Mouse (Mus musculus): ENCODE measurements around the gene Susd5. TPM values are rescaled to one million over a fixed set of nuclear protein-coding genes. Genes with fewer than 3 reads are reported as not detected.

The Susd5 gene
- polyA plus RNA-seq, 1 experiment: 1.8 TPM

- Histone ChIP-seq H3K4me1 (ENCODE audit: control insufficient read depth, insufficient read depth, low read length) (no peaks in the 10 kb centered on the region), H3K4me3 (replicated peaks; ENCODE audit: insufficient read depth, low read depth, low read length) (no peak within 1 kb of the TSS), H3K27ac (ENCODE audit: insufficient read depth, low read length) (no peak within 1 kb of the TSS), H3K27me3 (ENCODE audit: control insufficient read depth, insufficient read depth, low read length) (no peaks in the 10 kb centered on the region)
- WGBS: 76% methylated on average over 10 of the region's 10 CpGs
- DNase-seq: no peak
- TF ChIP-seq POLR2A (IDR thresholded peaks at IDR 0.05; ENCODE audit: borderline replicate concordance, insufficient read depth, low read length) (no peak), CTCF (IDR thresholded peaks at IDR 0.05; ENCODE audit: borderline replicate concordance, insufficient read depth, low read depth, low read length) (no peak)
Observed at GRCm38 (mm10) chr9:114046028-114046427, 10.9 kb upstream of the Susd5 start, which contains the start of gene Fbxl2. TSS of gene Fbxl2 (minus strand) at chr9:114046191.

DNA sequence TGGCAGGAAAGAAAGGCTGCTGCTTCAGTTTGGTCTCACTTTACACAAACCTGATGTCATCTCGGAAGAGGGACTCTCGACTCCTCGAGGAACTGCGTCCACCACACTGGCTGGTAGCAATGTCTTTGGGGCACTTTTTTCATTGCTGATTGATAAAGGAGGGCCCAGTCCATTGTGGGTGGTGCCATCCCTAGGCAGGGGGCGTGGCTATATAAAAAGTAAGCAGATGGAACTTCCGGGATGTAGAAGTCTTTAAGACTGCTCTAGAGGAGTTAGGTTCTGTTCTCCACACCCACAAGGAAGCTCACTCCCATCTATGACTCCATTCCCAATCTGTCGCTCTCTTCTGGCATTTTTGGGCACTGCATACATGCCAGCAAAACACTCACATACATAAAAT, 10.3 kb upstream of the Susd5 start:
- H3K4me3 ChIP-seq (replicated peaks; ENCODE audit: insufficient read depth, low read depth, low read length): no peak overlapping the region
- WGBS: 86% methylated on average over 7 of the region's 7 CpGs
- H3K27me3 ChIP-seq (ENCODE audit: control insufficient read depth, insufficient read depth, low read length): no peaks in the 10 kb centered on the region
- no peak overlapping the region for H3K27ac ChIP-seq (ENCODE audit: insufficient read depth, low read length)
- H3K4me1 ChIP-seq (ENCODE audit: control insufficient read depth, insufficient read depth, low read length): no peaks in the 10 kb centered on the region
- TF ChIP-seq POLR2A (IDR thresholded peaks at IDR 0.05; ENCODE audit: borderline replicate concordance, insufficient read depth, low read length) (no peak), CTCF (IDR thresholded peaks at IDR 0.05; ENCODE audit: borderline replicate concordance, insufficient read depth, low read depth, low read length) (no peak)
- DNase-seq: no peak

GRCm38 (mm10) chr9:114050106-114050505, 6.8 kb upstream of the Susd5 start:
- TF ChIP-seq POLR2A (IDR thresholded peaks at IDR 0.05; ENCODE audit: borderline replicate concordance, insufficient read depth, low read length): no peak
- no peak for TF ChIP-seq CTCF (IDR thresholded peaks at IDR 0.05; ENCODE audit: borderline replicate concordance, insufficient read depth, low read depth, low read length)
- Histone ChIP-seq H3K27me3 (ENCODE audit: control insufficient read depth, insufficient read depth, low read length) (no peaks in the 10 kb centered on the region), H3K4me3 (replicated peaks; ENCODE audit: insufficient read depth, low read depth, low read length) (no peak overlapping the region), H3K4me1 (ENCODE audit: control insufficient read depth, insufficient read depth, low read length) (no peaks in the 10 kb centered on the region), H3K27ac (ENCODE audit: insufficient read depth, low read length) (no peak overlapping the region)
- WGBS: 82% methylated on average over 7 of the region's 7 CpGs
- no peak for DNase-seq

- no peak for DNase-seq
- 86% methylated on average over 16 of the region's 16 CpGs for WGBS
- H3K4me1 ChIP-seq (ENCODE audit: control insufficient read depth, insufficient read depth, low read length): no peaks in the 10 kb centered on the region
- H3K27me3 ChIP-seq (ENCODE audit: control insufficient read depth, insufficient read depth, low read length): no peaks in the 10 kb centered on the region
- TF ChIP-seq POLR2A (IDR thresholded peaks at IDR 0.05; ENCODE audit: borderline replicate concordance, insufficient read depth, low read length) (no peak), CTCF (IDR thresholded peaks at IDR 0.05; ENCODE audit: borderline replicate concordance, insufficient read depth, low read depth, low read length) (no peak)
- H3K27ac ChIP-seq (ENCODE audit: insufficient read depth, low read length): no peak overlapping the region
- H3K4me3 ChIP-seq (replicated peaks; ENCODE audit: insufficient read depth, low read depth, low read length): no peak overlapping the region
Observed at GRCm38 (mm10) chr9:114050778-114051177, 6.2 kb upstream of the Susd5 start.

GRCm38 (mm10) chr9:114052031-114052430, 4.9 kb upstream of the Susd5 start:
- Histone ChIP-seq H3K4me1 (ENCODE audit: control insufficient read depth, insufficient read depth, low read length) (no peaks in the 10 kb centered on the region), H3K27ac (ENCODE audit: insufficient read depth, low read length) (no peak overlapping the region), H3K27me3 (ENCODE audit: control insufficient read depth, insufficient read depth, low read length) (no peaks in the 10 kb centered on the region; the same call in 1 of the 2 replicates), H3K4me3 (replicated peaks; ENCODE audit: insufficient read depth, low read depth, low read length) (no peak overlapping the region)
- 82% methylated on average over 4 of the region's 4 CpGs for WGBS
- DNase-seq: no peak
- TF ChIP-seq POLR2A (IDR thresholded peaks at IDR 0.05; ENCODE audit: borderline replicate concordance, insufficient read depth, low read length) (no peak), CTCF (IDR thresholded peaks at IDR 0.05; ENCODE audit: borderline replicate concordance, insufficient read depth, low read depth, low read length) (no peak)

GRCm38 (mm10) chr9:114052866-114053265, 4.1 kb upstream of the Susd5 start:
- peaks cover 3% of the 10 kb centered on the region; the same call in 1 of the 2 replicates for H3K27me3 ChIP-seq (ENCODE audit: control insufficient read depth, insufficient read depth, low read length)
- TF ChIP-seq CTCF (IDR thresholded peaks at IDR 0.05; ENCODE audit: borderline replicate concordance, insufficient read depth, low read depth, low read length): no peak
- no peak for TF ChIP-seq POLR2A (IDR thresholded peaks at IDR 0.05; ENCODE audit: borderline replicate concordance, insufficient read depth, low read length)
- no peak for DNase-seq
- H3K4me3 ChIP-seq (replicated peaks; ENCODE audit: insufficient read depth, low read depth, low read length): no peak overlapping the region
- H3K27ac ChIP-seq (ENCODE audit: insufficient read depth, low read length): no peak overlapping the region
- H3K4me1 ChIP-seq (ENCODE audit: control insufficient read depth, insufficient read depth, low read length): no peaks in the 10 kb centered on the region
- WGBS: 78% methylated on average over 6 of the region's 6 CpGs

- no peak for TF ChIP-seq POLR2A (IDR thresholded peaks at IDR 0.05; ENCODE audit: borderline replicate concordance, insufficient read depth, low read length)
- TF ChIP-seq CTCF (IDR thresholded peaks at IDR 0.05; ENCODE audit: borderline replicate concordance, insufficient read depth, low read depth, low read length): no peak
- Histone ChIP-seq H3K4me3 (replicated peaks; ENCODE audit: insufficient read depth, low read depth, low read length) (no peak overlapping the region), H3K27ac (ENCODE audit: insufficient read depth, low read length) (no peak overlapping the region), H3K4me1 (ENCODE audit: control insufficient read depth, insufficient read depth, low read length) (no peaks in the 10 kb centered on the region), H3K27me3 (ENCODE audit: control insufficient read depth, insufficient read depth, low read length) (no peaks in the 10 kb centered on the region)
- DNase-seq: no peak
- 53% methylated on average over 12 of the region's 12 CpGs for WGBS
Observed at GRCm38 (mm10) chr9:114068494-114069053, 11.6 kb downstream of the Susd5 start.

DNA sequence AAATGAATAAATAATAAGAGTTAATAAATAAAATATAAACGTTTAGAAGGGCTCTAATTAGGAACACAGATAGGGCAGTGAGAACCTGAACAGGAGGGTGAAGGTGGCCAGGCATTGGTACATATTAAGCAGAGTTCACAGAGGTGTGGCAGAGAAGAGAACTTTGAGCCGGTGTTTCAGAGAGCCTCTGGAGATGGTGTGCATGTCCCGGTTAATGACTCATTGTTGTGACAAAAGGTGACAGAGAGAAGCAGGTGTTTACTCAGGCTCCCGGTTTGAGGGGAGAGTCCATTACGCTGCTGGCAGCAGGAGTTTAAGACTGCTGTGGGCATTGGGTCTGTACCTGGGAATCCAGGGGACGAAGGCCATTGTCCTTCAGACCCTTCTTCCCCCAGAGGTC, 12.4 kb downstream of the Susd5 start:
- no peaks in the 10 kb centered on the region for H3K27me3 ChIP-seq (ENCODE audit: control insufficient read depth, insufficient read depth, low read length)
- 71% methylated on average over 6 of the region's 6 CpGs for WGBS
- H3K4me3 ChIP-seq (replicated peaks; ENCODE audit: insufficient read depth, low read depth, low read length): no peak overlapping the region
- H3K27ac ChIP-seq (ENCODE audit: insufficient read depth, low read length): no peak overlapping the region
- TF ChIP-seq CTCF (IDR thresholded peaks at IDR 0.05; ENCODE audit: borderline replicate concordance, insufficient read depth, low read depth, low read length): no peak
- TF ChIP-seq POLR2A (IDR thresholded peaks at IDR 0.05; ENCODE audit: borderline replicate concordance, insufficient read depth, low read length): no peak
- H3K4me1 ChIP-seq (ENCODE audit: control insufficient read depth, insufficient read depth, low read length): no peaks in the 10 kb centered on the region
- no peak for DNase-seq
